Mouse (Mus musculus) liver, adult 2 months (tissue): ENCODE data around the gene Hook1. TPM values are rescaled to one million over a fixed set of nuclear protein-coding genes. Genes with fewer than 3 reads are reported as not detected.
"Not testable (repeated sequence)": the region's sequence is repeated elsewhere in the genome, so short reads cannot be mapped to it uniquely, and the experiment has no call there.

Source experiments
- DNase-seq: peaks from one replicate; pipeline ENCODE4 v3.0.0-alpha.2; 2011; ENCODE audit warnings: low read depth, low spot score; ENCODE audit errors: extremely low read depth
- H3K27ac ChIP-seq: fragments of 200-500 bp; replicated peaks from 2 replicates; pipeline ENCODE4 v1.5.1; 2012; ENCODE audit warnings: low read depth, mild to moderate bottlenecking, control low read depth, inconsistent platforms, low read length; ENCODE audit not compliant: insufficient read depth
- H3K27me3 ChIP-seq: fragments of 200-500 bp; 2 replicates; pipeline ENCODE4 v1.6.1; 2012; ENCODE audit warnings: mild to moderate bottlenecking, moderate library complexity, low read length, inconsistent platforms; ENCODE audit not compliant: control insufficient read depth, insufficient read depth
- H3K36me3 ChIP-seq: fragments of 200-500 bp; 2 replicates; pipeline ENCODE4 v1.6.1; 2012; ENCODE audit warnings: low read length, inconsistent platforms; ENCODE audit not compliant: control insufficient read depth, insufficient read depth
- H3K4me1 ChIP-seq: fragments of 200-500 bp; 2 replicates; pipeline ENCODE4 v1.6.1; 2011; ENCODE audit warnings: low read length; ENCODE audit not compliant: control insufficient read depth, insufficient read depth
- H3K4me3 ChIP-seq: fragments of 200-500 bp; 2 replicates; pipeline ENCODE4 v1.5.1; 2011; ENCODE audit warnings: low read depth, mild to moderate bottlenecking, control low read depth, low read length, moderate library complexity; ENCODE audit not compliant: insufficient read depth
- H3K79me2 ChIP-seq: fragments of 200-500 bp; 2 replicates; pipeline ENCODE4 v1.6.1; 2012; ENCODE audit warnings: inconsistent platforms, mild to moderate bottlenecking, low read length, moderate library complexity; ENCODE audit not compliant: control insufficient read depth, insufficient read depth
- H3K9ac ChIP-seq: fragments of 200-500 bp; 2 replicates; pipeline ENCODE4 v1.6.1; 2012; ENCODE audit warnings: low read depth, mild to moderate bottlenecking, control low read depth, inconsistent platforms, low read length
- CTCF ChIP-seq: fragments of 200-500 bp; IDR thresholded peaks from 2 replicates; pipeline ENCODE4 v1.5.1; 2011; ENCODE audit warnings: low read depth, low read length, control low read depth
- POLR2A ChIP-seq: fragments of 200-500 bp; IDR thresholded peaks from 2 replicates; pipeline ENCODE4 v1.6.1; 2011; ENCODE audit warnings: low read length, control low read depth; ENCODE audit not compliant: insufficient read depth; ENCODE audit errors: extremely low read depth
- WGBS: fragments of 180-500 bp; shearing (Covaris S2); methylation state at CpG from one replicate; pipeline ENCODE4 v1.1.7; 2018; 5-methylcytosine and 5-hydroxymethylcytosine counted together
- polyA plus RNA-seq: library from polyadenylated mRNA; depleted of rRNA; stranded (reverse); fragments of >200 nt; gene quantifications from 2 replicates; pipeline ENCODE4 v1.2.3, GENCODE M21; 2012
- total RNA-seq: library from RNA; depleted of rRNA; stranded (reverse); fragments of >200 nt; gene quantifications from 2 replicates; pipeline ENCODE4 v1.2.3, GENCODE M21; 2014

The Hook1 gene
- total and polyA plus RNA-seq, 2 experiments, result 6.6 to 62.4 TPM

GRCm38 (mm10) chr4:95953328-95953727 is 13.7 kb upstream of the Hook1 start:
- peaks cover 2% of the 10 kb centered on the region; the same call in 1 of the 2 replicates for H3K4me1 ChIP-seq
- H3K36me3 ChIP-seq, result no peaks in the 10 kb centered on the region
- no peak overlapping the region for H3K9ac ChIP-seq
- no peaks in the 10 kb centered on the region for H3K27me3 ChIP-seq
- H3K79me2 ChIP-seq, result no peaks in the 10 kb centered on the region
- H3K4me3 ChIP-seq, result no peak overlapping the region
- peak; percentile 83 for DNase-seq
- no peak overlapping the region for H3K27ac ChIP-seq
- TF ChIP-seq CTCF (no peak), POLR2A (no peak)

DNA sequence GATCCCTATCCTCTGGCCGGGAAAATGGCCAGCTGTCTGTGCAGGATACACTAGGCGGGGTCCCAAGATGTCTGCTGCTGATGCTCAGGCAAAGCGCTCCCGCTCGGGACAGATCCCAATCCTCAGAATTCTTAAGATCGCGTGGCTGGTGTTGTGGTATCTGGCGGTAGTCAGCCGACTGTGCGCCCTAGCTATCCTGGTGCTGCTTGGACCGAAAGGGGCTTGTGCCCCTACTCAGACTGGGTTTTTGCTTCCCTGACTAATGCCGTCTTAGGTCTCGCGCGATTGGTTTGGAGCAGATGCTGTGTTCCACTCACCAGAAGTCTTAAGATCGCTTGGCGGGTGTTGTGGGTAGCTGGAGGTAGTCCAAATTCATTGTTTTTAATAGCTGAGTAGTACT is 15.2 kb downstream of the Hook1 start:
- not testable (repeated sequence) for DNase-seq, H3K27me3 ChIP-seq, H3K4me3 ChIP-seq, H3K79me2 ChIP-seq, H3K36me3 ChIP-seq, H3K4me1 ChIP-seq, H3K27ac ChIP-seq, H3K9ac ChIP-seq
- 93% methylated on average over 17 of the region's 17 CpGs for WGBS

DNA sequence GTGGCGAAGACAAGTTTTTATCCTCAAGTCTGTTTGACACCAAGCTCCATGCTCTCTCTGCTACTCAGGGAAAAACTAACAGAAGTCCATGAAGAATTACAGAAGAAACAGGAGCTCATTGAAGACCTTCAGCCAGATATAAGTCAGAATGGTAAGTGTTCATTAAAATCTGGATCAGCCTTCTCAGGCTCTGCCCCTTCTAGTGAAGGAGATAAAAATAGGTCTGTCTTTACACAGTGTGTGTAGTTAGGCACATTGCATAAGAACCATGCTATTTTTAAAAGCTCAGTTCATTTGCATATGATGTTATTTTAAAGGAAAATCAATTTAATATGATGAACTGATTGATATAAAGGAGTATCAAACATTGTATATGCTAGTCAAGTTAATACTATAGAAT is 49.8 kb downstream of the Hook1 start:
- no peak for DNase-seq
- Histone ChIP-seq H3K36me3 (peaks cover 43% of the 10 kb centered on the region), H3K27ac (no peak overlapping the region), H3K79me2 (no peaks in the 10 kb centered on the region), H3K4me1 (no peaks in the 10 kb centered on the region), H3K4me3 (no peak overlapping the region), H3K9ac (no peak overlapping the region), H3K27me3 (no peaks in the 10 kb centered on the region)
- TF ChIP-seq CTCF (no peak), POLR2A (no peak)
- WGBS, result 92% methylated on average over 1 of the region's 1 CpGs

GRCm38 (mm10) chr4:96022803-96023202 is 55.8 kb downstream of the Hook1 start:
- no peak overlapping the region for H3K4me3 ChIP-seq
- H3K36me3 ChIP-seq, result peaks cover 35% of the 10 kb centered on the region
- H3K27me3 ChIP-seq, result no peaks in the 10 kb centered on the region
- H3K27ac ChIP-seq, result no peak overlapping the region
- H3K9ac ChIP-seq, result no peak overlapping the region
- TF ChIP-seq CTCF, result no peak
- no peak for TF ChIP-seq POLR2A
- peak; percentile 5 for DNase-seq
- no peaks in the 10 kb centered on the region for H3K79me2 ChIP-seq
- no peaks in the 10 kb centered on the region for H3K4me1 ChIP-seq

DNA sequence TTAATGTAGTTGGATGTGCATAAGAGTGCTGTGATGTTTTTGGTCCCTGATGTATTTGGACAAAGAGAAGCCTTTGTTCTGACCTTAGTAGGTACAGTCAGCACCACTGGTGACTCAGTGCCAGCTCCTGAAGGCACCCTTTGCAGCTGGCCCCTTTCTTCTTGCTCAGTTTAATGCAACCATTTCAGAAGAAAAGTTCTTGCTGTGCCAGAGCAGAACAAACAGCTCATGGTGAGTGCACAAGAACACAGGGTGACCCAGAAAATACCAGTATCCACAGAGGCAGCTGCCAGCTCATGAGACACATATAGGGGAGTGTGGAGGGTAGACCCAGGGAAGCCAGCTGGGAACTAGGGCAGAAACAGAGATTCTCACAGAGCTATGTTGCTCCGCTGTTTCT is 61.4 kb downstream of the Hook1 start:
- DNase-seq, result no peak
- 100% methylated on average over 1 of the region's 1 CpGs for WGBS
- Histone ChIP-seq H3K9ac (no peak overlapping the region), H3K36me3 (peaks cover 5% of the 10 kb centered on the region), H3K4me3 (no peak overlapping the region), H3K27ac (no peak overlapping the region), H3K27me3 (no peaks in the 10 kb centered on the region), H3K4me1 (no peaks in the 10 kb centered on the region), H3K79me2 (no peaks in the 10 kb centered on the region)
- no peak for TF ChIP-seq POLR2A
- TF ChIP-seq CTCF, result no peak

DNA sequence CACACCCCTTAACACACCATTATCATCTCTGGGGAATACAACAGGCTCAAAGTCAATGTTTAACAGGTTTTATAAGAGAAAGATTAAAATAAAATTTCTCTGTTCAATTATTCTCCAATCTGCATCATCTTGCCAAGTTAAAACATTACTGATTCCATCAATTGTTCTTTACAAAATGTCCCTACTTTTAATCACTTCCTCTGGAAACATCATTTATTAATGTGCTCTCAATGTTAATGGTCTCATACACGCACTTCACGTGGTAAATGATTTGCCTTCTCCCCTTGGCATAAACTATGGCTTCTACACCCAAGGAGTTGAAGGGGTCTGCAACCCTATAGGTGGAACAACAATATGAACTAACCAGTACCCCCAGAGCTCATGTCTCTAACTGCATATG is 93.1 kb downstream of the Hook1 start:
- DNase-seq, result no peak
- Histone ChIP-seq H3K27me3 (no peaks in the 10 kb centered on the region), H3K4me1 (no peaks in the 10 kb centered on the region), H3K27ac (no peak overlapping the region), H3K36me3 (no peaks in the 10 kb centered on the region), H3K4me3 (no peak overlapping the region), H3K9ac (no peak overlapping the region), H3K79me2 (no peaks in the 10 kb centered on the region)
- TF ChIP-seq POLR2A (no peak), CTCF (no peak)
- 82% methylated on average over 2 of the region's 2 CpGs for WGBS
